Mouse (Mus musculus) left cerebral cortex, postnatal 4 days (tissue): ENCODE results near the gene Vwa8. TPM values are rescaled to one million over a fixed set of nuclear protein-coding genes. Genes with fewer than 3 reads are reported as not detected.
A peak's percentile ranks its signal among the peaks of the same experiment; 100 is the strongest.

Experiments
- DNase-seq: peaks from one replicate; pipeline ENCODE4 v3.0.0-alpha.2; 2022
- intact Hi-C: fragments of 180-260 bp; cut with DNase I; formaldehyde crosslinking; loops from one replicate; pipeline ENCODE4 v1.15.1; 2025
- total RNA-seq, 2 experiments: library from RNA; stranded (reverse); gene quantifications; 2 replicates each; pipeline ENCODE4 v1.2.3; 2021

Gene Vwa8
- total RNA-seq, 2 experiments from 2014 or later, result 16.8 to 17.1 TPM

- intact Hi-C loops, result loop anchor here (10.0 kb wide), 1 partner anchor 85 kb away; no protein-coding TSS in a partner anchor
Observed at GRCm38 (mm10) chr14:79209813-79210212, 361.0 kb downstream of the Vwa8 start.

GRCm38 (mm10) chr14:79212380-79212991, 363.6 kb downstream of the Vwa8 start:
- intact Hi-C loops, result no loop called here
- no peak for DNase-seq

More at GRCm38 (mm10) chr14:79209813-79210212, 361.0 kb downstream of the Vwa8 start:
- no peak for DNase-seq

GRCm38 (mm10) chr14:79214129-79214528, 365.3 kb downstream of the Vwa8 start:
- DNase-seq, result no peak
- intact Hi-C loops, result no loop called here

- no peak for DNase-seq
- intact Hi-C loops, result no loop called here
Observed at GRCm38 (mm10) chr14:79214660-79215249, 365.9 kb downstream of the Vwa8 start.

GRCm38 (mm10) chr14:79216366-79216765, 367.5 kb downstream of the Vwa8 start:
- DNase-seq, result no peak
- intact Hi-C loops, result no loop called here

- no peak for DNase-seq
- intact Hi-C loops, result no loop called here
Observed at GRCm38 (mm10) chr14:79223431-79224036, 374.7 kb downstream of the Vwa8 start.

- DNase-seq, result no peak
- intact Hi-C loops, result no loop called here
Observed at GRCm38 (mm10) chr14:79225458-79225857, 376.6 kb downstream of the Vwa8 start.

- no peak for DNase-seq
- intact Hi-C loops, result no loop called here
Observed at GRCm38 (mm10) chr14:79226056-79226455, 377.2 kb downstream of the Vwa8 start.

- DNase-seq, result no peak
- intact Hi-C loops, result no loop called here
Observed at GRCm38 (mm10) chr14:79226741-79227140, 377.9 kb downstream of the Vwa8 start.

- intact Hi-C loops, result no loop called here
- no peak for DNase-seq
Observed at GRCm38 (mm10) chr14:79227955-79228354, 379.1 kb downstream of the Vwa8 start.

GRCm38 (mm10) chr14:79231677-79232076, 382.8 kb downstream of the Vwa8 start:
- intact Hi-C loops, result no loop called here
- DNase-seq, result no peak

GRCm38 (mm10) chr14:79233697-79234096, 384.8 kb downstream of the Vwa8 start:
- intact Hi-C loops, result no loop called here

GRCm38 (mm10) chr14:79234513-79234912, 385.7 kb downstream of the Vwa8 start:
- intact Hi-C loops, result no loop called here
- DNase-seq, result no peak

More at GRCm38 (mm10) chr14:79233697-79234096, 384.8 kb downstream of the Vwa8 start:
- DNase-seq, result no peak

- intact Hi-C loops, result no loop called here
- DNase-seq, result no peak
Observed at GRCm38 (mm10) chr14:79235157-79235556, 386.3 kb downstream of the Vwa8 start.

GRCm38 (mm10) chr14:79236261-79236660, 387.4 kb downstream of the Vwa8 start:
- intact Hi-C loops, result no loop called here
- peak; percentile 26 for DNase-seq

- intact Hi-C loops, result no loop called here
- no peak for DNase-seq
Observed at GRCm38 (mm10) chr14:79239402-79239801, 390.6 kb downstream of the Vwa8 start.

GRCm38 (mm10) chr14:79241057-79241570, 392.3 kb downstream of the Vwa8 start:
- intact Hi-C loops, result no loop called here
- no peak for DNase-seq

GRCm38 (mm10) chr14:79241656-79242385, 393.0 kb downstream of the Vwa8 start:
- intact Hi-C loops, result no loop called here
- DNase-seq, result no peak

- intact Hi-C loops, result no loop called here
- no peak for DNase-seq
Observed at GRCm38 (mm10) chr14:79242386-79242720, 393.5 kb downstream of the Vwa8 start.

GRCm38 (mm10) chr14:79243038-79243883, 394.4 kb downstream of the Vwa8 start:
- intact Hi-C loops, result no loop called here
- peak; percentile 21 for DNase-seq
